Mouse (Mus musculus) heart, embryonic 11.5 days (tissue): Measurements from ENCODE around the gene Scn11a. TPM values are rescaled to one million over a fixed set of nuclear protein-coding genes. Genes with fewer than 3 reads are reported as not detected.

Experiments used
- ATAC-seq: fragments of 200-750 bp; cut with Nextera tagmentation; replicated peaks from 2 replicates; pipeline ENCODE4 v1.8.0; 2017; ENCODE audit warnings: moderate library complexity; ENCODE audit not compliant: insufficient number of reproducible peaks, low FRiP score, low TSS enrichment
- H3K27ac ChIP-seq: fragments of 300-500 bp; sonication (generic); 2 replicates; pipeline ENCODE4 v1.5.1; 2014; ENCODE audit warnings: mild to moderate bottlenecking, low read depth, low read length
- H3K27me3 ChIP-seq: fragments of 300-500 bp; sonication (generic); 2 replicates; pipeline ENCODE4 v1.6.1; 2014; ENCODE audit warnings: mild to moderate bottlenecking, low read length, mixed read lengths; ENCODE audit not compliant: control insufficient read depth, insufficient read depth
- H3K36me3 ChIP-seq: fragments of 300-500 bp; sonication (generic); 2 replicates; pipeline ENCODE4 v1.6.1; 2014; ENCODE audit warnings: mild to moderate bottlenecking, low read length, moderate library complexity, mixed read lengths; ENCODE audit not compliant: control insufficient read depth, insufficient read depth
- H3K4me1 ChIP-seq: fragments of 300-500 bp; sonication (generic); 2 replicates; pipeline ENCODE4 v1.6.1; 2014; ENCODE audit warnings: low read length; ENCODE audit not compliant: control insufficient read depth, insufficient read depth
- H3K4me2 ChIP-seq: fragments of 300-500 bp; sonication (generic); 2 replicates; pipeline ENCODE4 v1.6.1; 2014; ENCODE audit warnings: mild to moderate bottlenecking, moderate library complexity
- H3K4me3 ChIP-seq: fragments of 300-500 bp; sonication (generic); 2 replicates; pipeline ENCODE4 v1.5.1; 2014; ENCODE audit warnings: low read depth, low read length
- H3K9ac ChIP-seq: fragments of 300-500 bp; sonication (generic); 2 replicates; pipeline ENCODE4 v1.6.1; 2014; ENCODE audit warnings: mild to moderate bottlenecking, low read depth, low read length, moderate library complexity
- H3K9me3 ChIP-seq: fragments of 300-500 bp; sonication (generic); replicated peaks from 2 replicates; pipeline ENCODE4 v1.6.1; 2016; ENCODE audit warnings: low read length; ENCODE audit not compliant: control insufficient read depth
- WGBS: fragments of 180-500 bp; shearing (Covaris S2); extraction: QIAGEN DNeasy Blood & Tissue Kit; methylation state at CpG from one replicate; pipeline ENCODE4 v1.1.7; 2014; ENCODE audit not compliant: insufficient replicate concordance; 5-methylcytosine and 5-hydroxymethylcytosine counted together
- polyA plus RNA-seq: library from polyadenylated mRNA; unstranded; fragments of >200 nt; fragmentation: Nextera tagmentation; extraction: Ambion mirVana; gene quantifications from 2 replicates; pipeline ENCODE4 v1.2.1, GENCODE M21; 2014

Gene Scn11a
- polyA plus RNA-seq, 1 experiment from 2014 or later: 0.06 TPM

- Histone ChIP-seq H3K4me2 (no peak overlapping the region), H3K9me3 (no peaks in the 10 kb centered on the region; the same call in 1 of the 2 replicates), H3K4me3 (no peak overlapping the region), H3K4me1 (peaks cover 14% of the 10 kb centered on the region), H3K36me3 (no peaks in the 10 kb centered on the region), H3K9ac (no peak overlapping the region), H3K27me3 (no peaks in the 10 kb centered on the region), H3K27ac (no peak overlapping the region)
- ATAC-seq: no peak
- WGBS: 65% methylated on average over 11 of the region's 11 CpGs
These were observed 20.8 kb downstream of the Scn11a start for GRCm38 (mm10) chr9:119804501-119804847.

- no peak for ATAC-seq
- H3K27ac ChIP-seq: no peak overlapping the region
- H3K36me3 ChIP-seq: no peaks in the 10 kb centered on the region
- no peak overlapping the region for H3K9ac ChIP-seq
- H3K9me3 ChIP-seq: no peaks in the 10 kb centered on the region; the same call in 1 of the 2 replicates
- H3K4me1 ChIP-seq: peaks cover 14% of the 10 kb centered on the region
- no peak overlapping the region for H3K4me2 ChIP-seq
- no peaks in the 10 kb centered on the region for H3K27me3 ChIP-seq
- WGBS: 56% methylated on average over 15 of the region's 15 CpGs
- H3K4me3 ChIP-seq: no peak overlapping the region
These were observed 21.3 kb downstream of the Scn11a start for GRCm38 (mm10) chr9:119803845-119804500.

- 65% methylated on average over 16 of the region's 16 CpGs for WGBS
- H3K4me3 ChIP-seq: no peak overlapping the region
These were observed 22.0 kb downstream of the Scn11a start for GRCm38 (mm10) chr9:119803169-119803827.

DNA sequence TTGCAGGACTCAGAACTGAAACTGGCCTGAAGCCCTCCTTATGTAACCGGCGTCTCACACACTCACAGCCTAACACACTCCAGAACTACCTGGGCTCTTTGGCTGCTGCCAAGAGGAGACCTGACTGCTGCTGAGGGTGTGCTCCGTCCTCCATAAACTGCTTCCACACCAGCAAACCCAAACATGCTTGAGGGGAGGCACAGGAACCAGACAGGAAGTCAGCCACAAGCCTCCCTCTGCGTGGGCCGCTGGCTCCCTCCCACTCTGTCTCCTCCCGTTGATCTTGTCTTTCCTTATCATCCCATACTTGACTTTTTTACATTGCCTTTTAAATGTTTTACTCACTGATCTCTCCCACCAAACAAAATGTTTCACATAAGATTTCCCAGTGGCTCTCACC is 23.8 kb downstream of the Scn11a start:
- Histone ChIP-seq H3K4me3 (no peak overlapping the region), H3K4me2 (no peak overlapping the region), H3K27me3 (no peaks in the 10 kb centered on the region), H3K4me1 (peaks cover 14% of the 10 kb centered on the region), H3K9me3 (no peaks in the 10 kb centered on the region; the same call in 1 of the 2 replicates), H3K9ac (no peak overlapping the region), H3K36me3 (no peaks in the 10 kb centered on the region), H3K27ac (no peak overlapping the region)
- 46% methylated on average over 6 of the region's 6 CpGs for WGBS
- ATAC-seq: no peak

More at GRCm38 (mm10) chr9:119803169-119803827, 22.0 kb downstream of the Scn11a start:
- Histone ChIP-seq H3K9me3 (no peaks in the 10 kb centered on the region; the same call in 1 of the 2 replicates), H3K27me3 (no peaks in the 10 kb centered on the region), H3K4me2 (no peak overlapping the region), H3K27ac (no peak overlapping the region), H3K9ac (no peak overlapping the region), H3K36me3 (no peaks in the 10 kb centered on the region), H3K4me1 (peaks cover 14% of the 10 kb centered on the region)
- no peak for ATAC-seq

DNA sequence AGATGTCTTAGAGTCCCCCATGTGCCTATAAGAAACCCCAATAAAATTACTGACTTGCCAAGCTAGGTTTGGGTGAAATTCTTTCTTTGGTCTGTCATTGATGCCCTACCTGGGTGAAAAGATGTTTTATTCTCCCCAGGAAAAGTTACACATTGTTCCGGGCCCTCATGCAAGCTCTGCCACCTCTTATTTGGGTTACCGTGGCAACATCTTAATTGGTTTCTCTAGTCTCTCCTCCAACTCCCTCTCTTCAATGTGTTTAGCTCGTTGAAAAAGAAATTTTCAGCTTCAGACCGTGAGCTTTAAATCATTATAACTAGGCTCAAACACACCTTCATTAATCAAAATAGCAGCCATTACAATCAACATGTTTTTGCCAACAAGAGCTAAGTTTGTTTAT is 28.5 kb downstream of the Scn11a start:
- no peaks in the 10 kb centered on the region for H3K36me3 ChIP-seq
- H3K27me3 ChIP-seq: no peaks in the 10 kb centered on the region
- H3K4me3 ChIP-seq: no peak overlapping the region
- H3K27ac ChIP-seq: no peak overlapping the region
- WGBS: 81% methylated on average over 4 of the region's 4 CpGs
- no peak for ATAC-seq
- no peaks in the 10 kb centered on the region for H3K9me3 ChIP-seq
- H3K4me2 ChIP-seq: no peak overlapping the region
- H3K9ac ChIP-seq: no peak overlapping the region
- H3K4me1 ChIP-seq: peaks cover 12% of the 10 kb centered on the region

DNA sequence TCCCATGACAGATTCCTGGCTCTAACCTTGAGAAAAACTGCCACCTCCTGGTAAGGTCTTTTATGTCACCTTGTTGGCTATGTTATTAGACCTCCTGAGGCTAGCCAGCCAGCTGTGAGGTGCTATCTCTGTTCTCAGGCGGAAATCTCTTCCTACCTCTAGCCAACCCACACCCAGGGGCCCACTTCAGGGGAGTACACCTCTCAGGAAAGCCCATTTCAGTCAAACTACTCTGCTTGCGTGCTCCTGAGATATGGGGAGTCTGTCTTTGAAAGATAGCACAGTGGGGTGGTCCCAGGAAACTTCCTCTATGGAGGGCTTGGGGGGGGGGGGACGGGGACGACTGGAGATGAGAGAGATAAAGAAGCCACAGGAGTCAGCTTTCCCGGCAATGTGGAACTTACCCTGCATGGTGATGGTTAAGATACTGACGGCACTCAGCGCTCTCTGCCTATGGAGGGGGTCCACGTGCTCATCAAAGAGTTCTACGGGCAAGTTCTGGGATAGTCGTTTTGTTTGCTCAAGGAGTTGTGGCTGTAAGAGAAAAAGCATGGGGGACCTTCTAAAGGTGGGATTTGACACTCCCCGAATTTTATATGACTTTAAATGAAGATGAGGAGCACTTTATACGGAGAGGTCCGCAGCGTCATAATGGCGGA is 29.9 kb downstream of the Scn11a start:
- 52% methylated on average over 15 of the region's 15 CpGs for WGBS
- Histone ChIP-seq H3K4me3 (no peak overlapping the region), H3K4me2 (no peak overlapping the region), H3K36me3 (no peaks in the 10 kb centered on the region), H3K27me3 (no peaks in the 10 kb centered on the region), H3K27ac (no peak overlapping the region), H3K4me1 (peaks cover 12% of the 10 kb centered on the region), H3K9ac (no peak overlapping the region), H3K9me3 (no peaks in the 10 kb centered on the region)
- ATAC-seq: no peak

DNA sequence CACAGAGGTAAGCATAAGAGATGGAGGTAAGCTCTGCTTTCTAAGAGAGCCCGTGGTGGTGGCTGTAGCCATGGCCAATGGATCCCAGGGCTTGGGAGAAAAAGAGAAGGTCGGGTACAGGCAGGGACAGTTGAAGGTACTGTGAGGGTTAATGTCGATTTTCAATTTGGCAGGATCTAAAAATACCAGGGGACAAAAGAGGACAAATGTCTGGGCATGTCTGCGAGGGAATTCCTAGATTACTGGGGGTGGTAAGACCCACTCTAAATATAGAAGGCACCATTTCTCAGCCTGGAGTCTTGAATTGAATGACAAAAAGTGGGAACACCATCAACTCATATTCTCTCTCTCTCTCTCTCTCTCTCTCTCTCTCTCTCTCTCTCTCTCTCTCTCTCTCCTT is 30.8 kb downstream of the Scn11a start:
- H3K36me3 ChIP-seq: no peaks in the 10 kb centered on the region
- H3K9ac ChIP-seq: no peak overlapping the region
- no peak overlapping the region; the same call in 1 of the 2 replicates for H3K4me2 ChIP-seq
- WGBS: 33% methylated on average over 4 of the region's 4 CpGs
- H3K9me3 ChIP-seq: no peaks in the 10 kb centered on the region
- no peak overlapping the region for H3K4me3 ChIP-seq
- H3K4me1 ChIP-seq: peaks cover 12% of the 10 kb centered on the region
- no peak; the same call in 1 of the 2 replicates for ATAC-seq
- H3K27me3 ChIP-seq: no peaks in the 10 kb centered on the region
- H3K27ac ChIP-seq: no peak overlapping the region

DNA sequence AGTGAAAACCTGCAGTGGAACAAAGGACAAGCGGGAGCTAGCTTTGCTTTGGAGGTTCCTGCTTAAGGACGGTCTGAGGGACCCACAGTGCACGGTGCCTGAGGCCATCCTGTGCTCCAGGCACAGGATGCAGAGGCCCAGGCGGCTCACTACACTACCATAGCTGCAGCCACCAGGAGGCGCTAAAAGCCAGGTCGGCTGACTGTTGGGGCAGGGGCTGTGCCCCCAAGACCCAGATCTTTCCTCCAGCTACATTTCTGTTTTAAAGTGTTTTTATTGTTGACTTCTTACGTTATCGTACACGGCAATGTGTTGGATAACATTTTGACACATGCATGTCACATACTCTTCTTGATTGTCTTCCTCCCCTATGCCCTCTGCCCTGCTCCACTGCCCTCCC is 32.8 kb downstream of the Scn11a start:
- ATAC-seq: no peak
- no peak overlapping the region for H3K4me2 ChIP-seq
- no peaks in the 10 kb centered on the region for H3K36me3 ChIP-seq
- WGBS: 49% methylated on average over 9 of the region's 9 CpGs
- H3K27me3 ChIP-seq: no peaks in the 10 kb centered on the region
- H3K9ac ChIP-seq: no peak overlapping the region
- peaks cover 12% of the 10 kb centered on the region for H3K4me1 ChIP-seq
- no peaks in the 10 kb centered on the region for H3K9me3 ChIP-seq
- no peak overlapping the region for H3K4me3 ChIP-seq
- no peak overlapping the region for H3K27ac ChIP-seq
